Mouse (Mus musculus) adrenal gland, adult 18-20 months (tissue): ENCODE data around the gene Fermt2. TPM values are rescaled to one million over a fixed set of nuclear protein-coding genes. Genes with fewer than 3 reads are reported as not detected.

Source experiments
- DNase-seq, 2 experiments: peaks; one replicate each; pipeline ENCODE4 v3.0.0; 2021 to 2022; ENCODE audit warnings: low spot score in 2 of 2
- long read RNA-seq, 2 experiments: library from polyadenylated mRNA; stranded (forward); transcript quantifications; one replicate each; pipeline ENCODE4 v2.0.0; 2021
- total RNA-seq, 2 experiments: library from RNA; stranded (reverse); gene quantifications; 1 replicate in 1 of 2; 2 replicates in 1 of 2; pipeline ENCODE4 v1.2.3; 2021

Fermt2 gene
- total RNA-seq, result 100 to 1,000 TPM in 1 of 2 experiments, 10 to 100 TPM in 1; 82.2 to 118 TPM
- long read RNA-seq, experiment 1, transcript Fermt2-201 (15 exons, 3,293 nt), result major isoform, 54 of 84 reads
- long read RNA-seq, experiment 1, partial matches to known transcripts, result 10 of 84 reads
- long read RNA-seq, experiment 1, other reads (novel, unspliced or antisense), result 20 of 84 reads
- long read RNA-seq, experiment 2, transcript Fermt2-201 (15 exons, 3,293 nt), result major isoform, 19 of 59 reads
- long read RNA-seq, experiment 2, partial matches to known transcripts, result 33 of 59 reads
- long read RNA-seq, experiment 2, other reads (novel, unspliced or antisense), result 7 of 59 reads

DNA sequence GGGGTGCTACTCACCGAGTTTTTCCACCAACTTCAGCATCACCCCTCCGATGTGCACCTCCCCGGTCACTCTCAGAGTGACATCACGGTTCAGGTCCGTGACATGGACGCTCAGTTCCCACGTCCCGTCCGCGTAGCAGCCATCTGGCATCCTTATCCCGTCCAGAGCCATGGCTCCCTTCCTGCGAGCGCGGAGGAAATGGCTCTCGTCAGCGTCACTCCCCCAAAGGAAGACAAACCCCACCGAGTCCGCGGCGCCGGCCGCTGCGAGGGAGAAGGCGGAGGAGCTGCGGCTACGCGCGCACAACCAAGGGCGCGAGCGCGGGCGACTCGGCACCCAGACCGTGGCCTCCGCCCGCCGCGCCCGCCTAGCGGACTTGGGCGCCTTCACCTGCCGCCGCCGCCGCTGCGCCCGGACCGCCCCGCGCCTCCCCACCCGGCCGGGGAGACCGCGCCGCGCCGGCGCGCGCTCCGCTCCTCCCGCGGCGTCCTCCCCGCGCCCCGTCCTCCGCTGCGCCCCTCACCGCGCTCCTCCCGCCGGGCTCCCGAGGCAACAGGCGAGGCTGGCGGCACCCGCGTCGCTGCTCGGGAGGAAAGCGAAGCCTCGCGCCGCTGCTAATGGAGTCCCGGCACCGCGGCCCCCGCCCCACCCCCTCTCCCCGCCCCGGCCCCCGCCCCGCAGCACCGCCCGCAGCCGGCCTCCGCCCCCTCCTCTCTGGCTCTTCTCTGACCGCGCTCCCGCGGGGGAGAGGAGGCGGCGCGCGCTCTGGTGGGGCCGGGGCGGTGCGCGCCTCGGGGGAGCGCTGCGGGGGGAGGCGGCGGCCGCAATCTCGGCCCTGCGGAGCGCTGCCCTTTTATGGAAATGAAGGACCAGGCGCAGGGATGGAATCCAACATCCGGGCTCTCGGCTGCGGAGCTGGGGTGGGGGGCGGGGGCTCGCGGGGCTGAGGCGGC lies at the start of gene Fermt2:
Fermt2 (minus strand) TSS at position 708 of the 953 bp plus-strand sequence.
- DNase-seq, result peak; percentile 80 to 86

DNA sequence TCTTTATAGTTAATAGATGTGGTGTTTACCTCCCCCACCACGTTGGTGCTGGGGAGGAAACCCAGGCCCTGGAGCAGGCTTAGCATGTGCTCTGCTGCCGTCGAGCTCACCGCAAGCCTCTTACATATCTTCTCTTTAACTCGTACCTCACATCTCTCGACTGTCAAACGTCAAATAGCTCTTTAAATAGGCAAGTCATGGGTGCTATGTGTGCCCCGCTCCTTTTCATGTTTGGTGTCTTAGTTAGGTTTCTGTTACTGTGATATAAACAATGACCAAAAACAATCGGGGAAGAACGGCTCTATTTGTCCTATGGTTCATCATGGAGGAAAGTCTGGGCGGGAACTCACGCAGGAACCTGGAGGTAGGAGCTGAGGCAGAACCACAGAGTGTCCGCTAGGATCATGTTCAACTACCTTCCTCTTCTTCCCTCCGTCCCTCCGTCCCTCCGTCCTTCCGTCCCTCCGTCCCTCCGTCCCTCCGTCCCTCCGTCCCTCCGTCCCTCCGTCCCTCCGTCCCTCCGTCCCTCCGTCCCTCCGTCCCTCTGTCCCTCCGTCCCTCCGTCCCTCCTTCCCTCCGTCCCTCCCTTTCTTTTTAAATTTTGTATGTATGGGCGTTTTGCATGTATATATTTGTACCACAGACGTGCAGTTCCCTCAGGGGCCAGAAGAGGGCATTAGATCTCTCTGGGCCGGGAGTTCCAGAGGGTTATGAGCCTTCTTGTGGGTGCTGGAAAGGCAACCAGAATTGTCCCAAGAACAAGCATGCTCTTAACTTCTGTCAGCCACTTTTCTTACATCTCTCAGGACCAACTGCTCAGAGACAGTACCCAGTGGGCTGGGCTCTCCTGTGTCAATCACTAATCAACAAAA lies 36.4 kb upstream of the Fermt2 start:
- peak; percentile 56 to 70 for DNase-seq

DNA sequence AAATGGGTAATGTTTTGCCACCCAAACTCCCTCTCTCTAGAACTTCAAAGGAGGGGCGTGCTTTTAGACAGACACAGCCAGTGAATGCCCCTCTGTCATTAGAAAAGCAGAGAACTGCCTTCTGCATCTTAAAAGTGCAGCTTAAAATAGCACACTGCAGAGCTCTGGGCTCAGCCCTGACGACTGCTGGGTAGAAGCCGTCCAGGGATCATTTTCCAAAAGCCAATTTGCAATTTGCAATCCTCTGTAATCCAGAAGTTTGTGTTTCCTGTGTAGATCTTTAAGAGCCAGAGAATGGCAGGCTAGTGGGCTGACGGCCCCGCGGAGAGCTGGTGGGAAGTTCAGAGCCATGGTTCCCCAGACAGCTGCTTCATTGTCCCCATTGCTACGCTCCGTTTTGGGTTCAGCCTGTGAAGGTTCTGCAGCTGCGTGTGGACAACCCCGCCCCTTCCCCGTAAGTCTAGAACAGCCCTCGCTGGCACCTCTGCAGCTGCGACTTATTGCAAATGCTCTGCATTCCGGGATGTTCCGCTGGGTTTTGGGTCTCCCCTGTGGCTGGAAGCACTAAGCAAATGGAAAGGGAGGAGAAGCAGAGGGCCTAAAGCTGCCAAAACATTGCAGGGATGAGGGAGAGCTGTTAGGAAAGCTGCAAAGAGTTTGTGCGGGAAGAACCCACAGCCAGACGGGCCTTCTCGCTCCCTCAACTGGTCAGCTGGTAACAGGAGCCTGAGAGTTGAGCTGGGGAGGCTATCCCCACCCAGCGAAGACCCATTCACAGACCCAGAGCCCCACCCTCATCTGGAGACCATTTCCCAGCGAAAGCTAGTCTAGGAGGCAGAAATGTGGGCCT lies 35.5 kb upstream of the Fermt2 start:
- DNase-seq, result peak in 1 of 2 experiments; percentile 37

DNA sequence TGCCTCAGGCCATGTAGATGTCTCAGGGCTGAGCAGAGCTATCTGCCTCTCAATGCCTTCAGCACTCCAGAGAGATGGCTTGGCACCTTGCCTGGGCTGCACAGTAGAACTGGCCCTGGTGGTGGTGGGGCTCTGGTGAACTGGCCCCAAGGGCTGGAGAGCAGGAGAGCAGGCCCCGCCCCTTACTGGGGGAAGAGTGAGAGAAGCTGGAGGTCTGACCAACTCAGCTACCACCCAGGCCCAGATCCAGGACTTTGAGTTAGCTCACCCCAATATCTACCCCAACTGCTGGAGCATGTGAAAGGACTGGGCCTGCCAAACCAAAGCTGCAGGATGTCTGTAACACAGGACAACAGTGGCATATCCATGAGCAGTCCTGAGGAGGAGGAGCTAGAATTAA lies 33.7 kb upstream of the Fermt2 start:
- peak in 1 of 2 experiments; percentile 49 for DNase-seq

DNA sequence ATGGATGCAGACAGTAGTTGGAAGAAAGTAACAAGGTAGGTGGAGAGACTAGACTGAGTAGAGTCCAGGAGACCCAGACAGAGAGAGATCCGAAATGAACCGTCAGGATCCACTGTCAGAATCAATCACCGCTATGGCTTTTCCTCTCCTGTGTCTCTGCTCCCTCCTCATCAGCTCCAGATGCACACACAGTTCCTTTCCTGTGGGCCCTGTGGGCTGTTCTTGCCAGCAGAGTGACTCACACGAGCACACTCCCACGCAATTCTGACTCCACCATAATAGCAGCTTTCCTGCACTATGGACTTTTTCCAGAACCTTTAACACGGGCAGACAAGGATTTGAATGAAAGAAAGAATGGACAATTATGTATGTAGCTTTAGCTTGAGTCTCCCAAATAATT lies 31.8 kb upstream of the Fermt2 start:
- DNase-seq, result no peak

DNA sequence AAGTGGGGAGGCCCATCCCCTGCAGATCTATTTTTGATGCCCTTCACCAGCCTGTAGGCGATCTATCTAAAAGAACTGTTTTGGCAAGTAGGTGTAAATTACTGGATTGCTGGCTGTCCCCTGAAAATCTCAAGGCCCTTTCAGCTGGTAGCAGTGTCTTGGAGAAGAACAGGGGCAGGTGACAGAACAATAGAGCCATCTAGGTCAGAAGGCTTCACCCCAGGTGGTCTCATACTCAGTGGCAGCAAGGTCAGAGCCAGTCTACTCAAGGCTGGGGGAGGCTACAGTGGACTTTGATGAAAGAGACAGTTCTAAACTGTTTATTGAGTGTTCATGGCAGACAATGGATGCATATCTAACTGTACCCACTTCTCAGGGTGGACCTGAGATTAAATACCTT lies 29.1 kb upstream of the Fermt2 start:
- DNase-seq, result no peak

DNA sequence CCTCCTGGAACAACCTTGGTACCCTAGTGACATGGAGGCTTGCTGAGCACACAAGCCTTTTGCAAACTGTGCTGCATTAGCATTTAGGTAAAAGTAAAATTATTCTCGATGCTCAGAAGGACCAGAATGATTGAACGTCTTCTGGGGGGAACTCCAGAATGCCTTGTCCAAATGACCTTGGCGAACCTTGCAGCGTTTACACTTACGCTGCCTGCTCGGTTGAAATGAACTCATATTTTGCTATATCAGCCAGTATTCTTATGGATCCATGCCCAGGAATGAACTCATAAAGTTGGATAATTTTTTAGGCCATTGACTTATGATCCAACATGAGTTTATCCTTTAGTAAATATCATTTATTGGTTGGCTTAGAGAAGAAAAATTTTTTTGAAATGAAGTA lies 24.4 kb upstream of the Fermt2 start:
- DNase-seq, result no peak

DNA sequence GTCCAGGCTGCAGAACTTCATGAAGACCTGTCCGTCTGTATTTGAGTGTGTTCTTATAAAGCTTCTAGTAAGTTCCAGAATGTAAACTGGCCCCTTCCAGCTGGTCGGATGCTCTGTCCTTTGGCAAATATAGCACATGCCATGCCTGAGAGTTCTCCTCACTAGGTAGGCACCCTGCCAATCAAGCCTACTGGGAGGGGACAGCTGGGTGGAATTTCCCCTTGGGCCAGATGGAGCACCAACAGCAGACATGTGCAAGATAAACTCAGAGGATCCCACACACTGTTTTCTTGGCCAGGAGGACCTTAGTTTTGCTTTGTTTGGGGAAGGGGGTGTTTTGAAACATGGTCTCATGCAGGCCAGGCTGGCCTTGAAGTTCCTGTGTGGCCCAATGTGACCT lies 23.9 kb upstream of the Fermt2 start:
- DNase-seq, result no peak

DNA sequence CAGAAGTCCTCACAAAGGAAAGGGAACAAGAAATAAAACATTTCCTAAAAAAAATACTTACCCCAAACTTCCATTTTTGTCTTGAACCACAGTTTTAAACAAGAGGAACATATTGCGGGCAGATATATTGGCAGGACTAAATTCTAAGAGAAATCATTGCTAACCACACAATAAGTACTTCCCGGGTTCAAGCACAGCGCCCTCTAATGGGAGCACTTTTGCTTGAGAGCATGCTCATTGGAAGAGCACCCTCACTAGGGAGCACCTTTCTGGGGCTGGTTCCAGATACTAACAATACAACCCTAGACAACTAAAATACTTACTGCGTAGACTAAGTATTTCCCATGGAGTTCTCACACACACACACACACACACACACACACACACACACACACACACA lies 22.5 kb upstream of the Fermt2 start:
- no peak for DNase-seq

DNA sequence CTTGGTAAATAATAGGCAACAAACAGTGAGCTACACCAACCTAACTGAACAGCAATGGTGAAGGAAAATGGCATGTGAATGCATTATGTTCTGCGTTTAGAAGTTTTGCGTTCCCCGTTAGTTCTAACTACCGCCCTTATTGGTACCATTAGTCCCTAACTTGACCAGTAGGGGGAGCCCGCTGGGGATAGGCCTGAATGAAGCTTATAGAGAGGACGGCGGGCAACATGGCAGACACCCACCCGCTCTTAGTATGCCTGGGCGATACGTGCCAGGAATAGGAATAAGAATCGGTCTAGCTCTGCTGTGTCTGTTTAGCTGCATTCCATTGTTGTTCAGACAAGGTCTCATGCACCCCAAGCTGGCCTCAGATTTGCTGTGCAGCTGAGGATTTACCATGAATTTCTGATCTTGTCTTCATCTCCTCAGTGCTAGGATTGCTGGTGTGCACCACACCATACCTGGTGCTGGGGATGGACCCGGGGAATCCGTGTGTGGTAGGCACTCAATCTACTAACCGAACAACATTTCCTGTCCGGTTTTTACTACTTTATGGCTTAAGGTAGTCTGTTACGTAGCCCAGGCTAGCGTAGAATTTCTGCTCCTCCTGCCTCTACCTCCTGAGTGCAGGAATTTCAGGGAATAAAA lies 21.3 kb upstream of the Fermt2 start:
- no peak for DNase-seq

DNA sequence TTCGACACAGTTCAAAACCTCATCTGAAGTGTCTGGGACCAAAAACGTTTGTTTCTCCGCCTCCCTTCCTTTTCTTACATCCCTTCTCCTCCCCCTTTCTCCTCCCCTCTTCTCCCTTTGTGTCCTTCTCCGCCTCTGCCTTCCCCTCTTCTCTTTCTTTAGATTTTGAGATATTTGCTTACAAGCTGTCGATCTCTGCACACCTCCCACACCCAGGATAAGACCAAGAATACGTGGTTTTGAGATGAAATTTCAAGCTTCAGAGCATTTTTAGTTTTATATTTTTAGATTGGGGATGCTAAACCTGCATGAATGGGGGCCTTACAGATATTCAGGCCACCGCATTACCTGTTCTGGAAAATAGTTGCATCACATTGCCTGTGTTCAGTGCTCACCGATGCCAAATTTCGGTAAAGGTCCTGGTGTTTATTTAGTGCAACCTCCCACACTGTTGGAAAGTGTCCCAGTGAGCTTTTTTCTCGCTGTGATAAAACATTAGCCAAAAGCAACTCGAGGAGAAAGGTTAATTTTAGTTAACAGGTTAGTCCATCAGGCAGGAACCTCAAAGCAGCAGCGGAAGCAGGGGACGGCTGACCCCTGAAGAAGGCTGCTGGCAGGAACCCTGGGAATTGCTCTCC lies 20.2 kb upstream of the Fermt2 start:
- no peak for DNase-seq

DNA sequence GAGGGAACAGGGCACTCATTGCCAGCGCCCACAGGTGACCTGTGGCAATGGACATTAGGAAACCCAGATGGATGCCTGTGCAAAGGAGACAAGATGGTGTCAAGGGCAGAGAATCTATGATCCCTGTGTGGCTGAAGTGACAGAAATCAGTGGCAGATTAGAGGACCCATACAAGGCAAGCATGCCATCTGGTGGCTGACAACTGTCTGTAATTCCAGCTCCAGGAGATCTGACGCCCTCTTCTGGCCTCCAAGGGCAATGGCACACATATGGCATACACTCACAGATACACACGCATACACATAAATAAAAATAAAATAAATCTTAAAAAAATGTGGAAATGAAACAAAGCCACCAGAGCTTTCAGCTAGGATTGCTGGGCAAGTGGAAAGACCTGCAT lies 18.2 kb upstream of the Fermt2 start:
- DNase-seq, result no peak

DNA sequence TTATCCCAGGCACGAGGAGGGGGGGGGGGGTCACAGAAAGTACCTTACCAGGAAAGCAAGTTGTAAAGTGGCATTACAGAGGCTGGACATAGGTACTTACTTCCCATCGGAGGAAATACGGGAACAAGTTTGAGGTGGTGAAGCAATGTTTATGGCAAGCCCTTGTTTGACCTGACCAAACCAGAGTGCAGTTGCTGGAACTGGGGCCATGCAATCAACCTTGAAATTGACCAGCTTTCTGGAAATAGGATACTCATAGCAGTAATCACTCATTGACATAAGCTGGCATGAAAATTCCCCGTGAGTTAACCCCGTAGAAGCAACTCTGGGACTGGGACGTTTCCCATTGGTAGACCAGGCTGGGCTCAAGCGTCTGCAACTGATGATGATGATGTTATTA lies 15.0 kb upstream of the Fermt2 start:
- DNase-seq, result no peak

DNA sequence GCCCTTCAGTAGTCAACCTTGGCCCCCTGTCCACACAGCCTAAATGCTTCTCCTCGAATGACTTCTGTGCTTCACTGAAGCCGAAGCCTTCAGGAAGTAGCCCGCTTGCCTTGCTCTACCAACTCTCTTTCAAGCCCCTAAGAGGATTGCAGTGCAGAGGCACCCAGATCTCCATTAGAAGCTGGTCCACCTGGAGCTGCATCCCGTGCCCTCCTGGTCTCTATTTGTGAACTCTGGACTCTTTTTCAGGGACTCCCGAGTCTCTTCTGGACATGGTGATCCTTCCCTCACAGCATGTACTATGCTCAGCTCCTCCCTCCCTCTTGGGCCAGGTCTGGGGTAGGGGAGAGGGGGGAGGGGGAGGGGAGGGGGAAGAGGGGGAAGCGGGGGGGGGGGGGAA lies 14.1 kb upstream of the Fermt2 start:
- no peak for DNase-seq

DNA sequence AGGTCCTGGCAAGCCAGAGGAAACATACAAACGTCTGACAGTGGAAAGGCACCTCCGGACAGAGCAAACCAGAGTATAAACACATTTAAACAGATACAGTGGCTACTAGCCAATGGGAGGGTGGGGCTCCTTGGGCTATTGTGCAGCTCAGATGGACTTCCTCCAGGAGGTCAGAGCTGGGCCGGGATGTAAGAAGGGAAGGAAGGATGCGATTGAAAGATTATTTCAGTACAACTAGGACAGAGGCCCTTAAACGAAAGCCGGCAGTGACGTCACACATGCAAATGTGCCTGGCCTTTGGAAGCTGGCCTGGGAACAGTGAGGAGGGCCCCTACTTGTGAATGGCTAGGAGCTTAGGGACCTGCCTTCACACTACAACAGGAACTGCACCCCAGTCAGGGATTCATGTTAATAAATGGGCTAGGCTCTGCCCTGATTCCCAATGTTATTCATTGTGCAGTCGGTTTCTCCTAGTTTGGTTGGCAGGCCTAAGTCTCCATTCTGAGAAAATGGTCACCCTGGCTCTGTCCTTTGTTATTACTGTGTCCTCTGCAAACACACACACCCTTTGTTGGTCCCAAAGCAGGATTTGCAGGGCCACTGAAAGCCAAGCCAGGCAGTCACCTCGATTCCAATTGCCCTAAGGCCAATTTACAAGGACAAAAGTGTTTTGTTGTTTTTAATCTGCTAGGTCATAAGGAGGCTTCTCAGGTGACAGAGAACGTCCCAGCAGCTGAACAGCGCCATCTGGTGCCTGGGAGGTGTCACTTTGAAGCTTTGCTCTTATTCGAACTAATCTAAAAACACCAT lies 9.9 kb upstream of the Fermt2 start:
- DNase-seq, result peak; percentile 73 to 80

DNA sequence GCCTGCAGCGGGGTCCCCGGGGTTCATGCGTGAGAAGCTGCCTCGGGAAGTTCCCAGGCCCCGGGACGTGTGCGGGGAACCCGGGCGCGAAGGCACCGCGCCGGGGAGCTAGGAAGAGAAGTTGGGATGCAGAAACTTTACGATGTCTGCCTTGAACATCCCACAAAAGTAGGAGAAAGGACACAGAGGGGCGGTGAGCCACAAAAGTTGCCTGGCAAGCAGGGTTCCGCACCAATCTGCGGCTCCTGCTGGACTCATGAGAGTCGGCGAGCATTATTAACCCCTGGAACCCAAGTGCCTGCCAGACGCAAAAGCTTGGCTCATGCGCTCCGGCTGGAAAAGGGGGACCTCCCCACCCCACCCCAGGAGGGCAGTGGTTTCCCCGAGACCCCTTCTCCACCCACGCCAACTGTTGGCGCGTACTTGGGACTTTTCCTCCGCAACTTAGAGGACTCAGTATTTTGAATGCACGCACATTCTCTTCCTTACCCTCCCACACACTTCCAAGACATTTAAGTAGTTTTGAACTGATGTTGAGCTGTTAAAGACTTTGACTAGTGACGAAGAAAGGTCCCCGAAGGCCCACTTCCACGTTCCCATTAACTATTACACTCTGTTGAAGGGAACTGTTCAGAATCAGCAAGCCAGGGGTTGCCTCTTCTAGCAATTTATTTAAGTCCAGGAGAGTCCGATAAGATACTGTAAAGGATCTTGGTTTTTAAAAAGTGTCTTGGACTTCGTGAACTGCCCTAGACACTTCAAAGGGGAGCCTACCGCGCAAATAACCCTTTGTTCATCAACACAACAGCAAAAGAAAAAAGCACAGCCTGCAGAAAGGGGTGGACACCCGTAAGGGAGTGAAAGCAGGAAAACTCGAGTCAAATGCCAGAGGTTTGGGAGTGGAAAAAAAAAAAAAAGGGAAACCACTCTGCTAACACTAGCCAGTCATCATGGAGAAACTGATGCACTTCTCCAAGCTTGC lies 737 bp upstream of the Fermt2 start:
- DNase-seq, result peak in 1 of 2 experiments; percentile 48

DNA sequence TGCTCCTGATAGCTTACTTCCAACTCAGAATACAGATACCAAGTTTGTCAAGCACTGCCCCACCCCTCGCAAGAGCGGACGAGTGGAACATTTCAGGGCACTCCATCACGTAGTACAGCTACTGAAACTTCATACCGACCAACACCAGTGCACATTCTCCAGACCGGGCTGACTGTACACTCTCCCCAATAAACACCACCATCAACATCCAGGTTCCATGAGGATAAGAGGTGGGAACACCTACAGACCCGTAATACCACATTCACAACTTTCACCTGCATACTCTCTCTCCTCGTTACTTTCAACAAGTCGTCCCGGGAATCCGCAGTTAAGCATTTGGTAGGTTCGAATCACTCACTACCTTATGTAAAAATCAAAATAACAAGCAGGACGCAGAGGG lies 1.1 kb downstream of the Fermt2 start:
- DNase-seq, result no peak
